Mouse (Mus musculus): Measurements from ENCODE around the gene Cda.

The Cda gene

DNA sequence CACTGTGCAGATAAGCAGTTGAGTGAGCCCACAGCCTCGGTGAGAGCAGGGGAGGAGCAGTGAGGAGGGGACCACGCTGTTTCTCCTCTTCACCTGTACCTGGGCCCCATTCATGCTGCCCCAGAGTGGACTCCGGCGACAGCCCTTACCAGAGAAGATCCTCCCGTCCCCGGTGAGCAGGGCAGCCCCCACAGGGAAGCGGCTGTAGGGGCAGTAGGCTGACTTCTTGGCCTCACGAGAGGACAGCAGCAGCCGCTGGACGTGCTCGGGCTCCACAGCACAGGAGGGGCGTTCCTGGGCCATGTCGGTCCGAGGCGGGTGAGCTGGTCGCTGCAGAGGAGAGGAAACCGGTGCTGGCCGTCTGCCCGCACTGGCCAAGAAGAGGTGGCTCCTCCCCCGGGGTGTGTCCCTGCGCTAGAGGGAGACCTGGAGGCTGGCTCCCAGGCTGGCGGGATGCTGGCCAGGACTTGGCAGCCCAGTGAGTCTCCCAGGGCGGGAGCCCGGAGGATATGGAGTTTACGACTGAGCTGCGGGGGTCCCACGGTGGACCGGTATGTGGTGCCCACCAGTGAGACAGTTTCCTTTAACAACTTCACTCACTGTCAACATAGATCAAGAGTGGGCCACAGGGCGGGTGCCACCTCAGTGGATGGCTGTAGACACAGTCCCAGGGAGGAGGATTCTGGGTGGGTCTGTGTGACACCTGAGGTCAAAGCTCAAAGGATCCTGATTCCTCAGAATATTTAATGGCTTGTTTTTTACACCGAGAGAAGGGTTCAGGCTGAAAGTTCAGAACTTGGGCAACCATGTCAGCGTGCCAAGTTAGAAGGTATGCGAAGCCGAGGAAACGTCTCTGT is at the start of gene Cda:
Gene Cda (minus strand): TSS at position 352 of the 857 bp plus-strand sequence.
- TF ChIP-seq GATA4 (IDR thresholded peaks at IDR 0.05; ENCODE audit: insufficient replicate concordance, low read length): no peak; the same call in 1 of the 2 replicates

DNA sequence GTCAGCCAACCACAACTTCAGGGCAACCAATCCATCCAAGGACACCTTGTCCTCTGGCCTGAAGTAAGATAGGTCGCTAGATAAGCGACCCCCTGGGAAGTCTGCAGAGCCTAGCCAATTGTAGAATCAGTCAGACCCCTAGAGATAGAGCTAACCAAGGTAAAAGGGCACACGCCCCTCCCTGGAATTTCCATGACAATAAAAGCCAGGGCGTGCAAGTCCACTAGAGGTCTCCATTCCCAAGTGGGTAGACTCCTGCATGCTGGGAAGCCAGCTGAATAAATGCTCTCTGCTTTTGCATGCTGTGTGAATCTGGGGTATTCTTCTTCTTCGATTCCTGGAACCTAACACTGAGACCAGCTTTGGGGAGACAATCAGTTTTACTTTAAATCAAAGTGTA is 48.6 kb upstream of the Cda start:
- no peak for TF ChIP-seq GATA4 (IDR thresholded peaks at IDR 0.05; ENCODE audit: insufficient replicate concordance, low read length)

DNA sequence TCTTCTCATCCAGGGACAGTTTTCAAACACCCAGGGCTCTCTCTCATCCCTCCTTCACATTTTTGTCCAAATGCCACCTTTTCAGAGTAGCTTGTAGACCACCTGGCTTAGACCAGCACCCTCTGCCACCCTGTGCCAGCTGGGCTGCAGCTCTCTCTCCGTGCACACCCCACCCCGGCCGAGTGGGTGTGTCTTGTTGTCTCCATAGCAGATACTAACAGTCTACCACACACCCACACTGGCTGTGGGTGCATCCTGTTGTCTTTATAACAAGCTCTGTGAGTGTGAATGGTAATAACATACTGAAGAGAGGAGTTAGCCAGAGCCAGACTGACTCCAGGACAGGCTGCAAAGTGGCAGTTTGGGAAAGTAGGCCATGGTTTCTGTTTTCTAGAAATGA is 48.2 kb upstream of the Cda start:
- TF ChIP-seq GATA4 (IDR thresholded peaks at IDR 0.05; ENCODE audit: insufficient replicate concordance, low read length): no peak

DNA sequence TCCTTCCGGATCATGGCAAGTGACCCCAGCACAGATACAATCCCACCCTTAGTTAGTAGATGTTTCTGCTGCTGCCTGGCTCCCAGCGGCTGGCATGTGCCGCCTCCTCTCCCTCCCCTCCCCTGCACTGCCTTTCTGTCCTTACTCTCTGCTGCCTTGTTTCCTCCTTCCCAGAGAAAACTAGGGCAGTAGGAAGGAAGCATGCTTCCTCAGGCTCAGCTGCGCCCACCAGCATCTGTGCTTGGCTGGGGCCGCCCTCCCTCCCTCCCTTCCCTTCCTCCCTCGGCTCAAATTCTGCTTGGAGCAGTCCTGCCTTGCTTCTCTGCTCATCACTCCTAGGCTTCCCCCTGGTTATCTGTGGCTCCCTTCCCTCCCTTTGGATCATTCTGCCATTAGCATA is 46.9 kb upstream of the Cda start:
- no peak for TF ChIP-seq GATA4 (IDR thresholded peaks at IDR 0.05; ENCODE audit: insufficient replicate concordance, low read length)

DNA sequence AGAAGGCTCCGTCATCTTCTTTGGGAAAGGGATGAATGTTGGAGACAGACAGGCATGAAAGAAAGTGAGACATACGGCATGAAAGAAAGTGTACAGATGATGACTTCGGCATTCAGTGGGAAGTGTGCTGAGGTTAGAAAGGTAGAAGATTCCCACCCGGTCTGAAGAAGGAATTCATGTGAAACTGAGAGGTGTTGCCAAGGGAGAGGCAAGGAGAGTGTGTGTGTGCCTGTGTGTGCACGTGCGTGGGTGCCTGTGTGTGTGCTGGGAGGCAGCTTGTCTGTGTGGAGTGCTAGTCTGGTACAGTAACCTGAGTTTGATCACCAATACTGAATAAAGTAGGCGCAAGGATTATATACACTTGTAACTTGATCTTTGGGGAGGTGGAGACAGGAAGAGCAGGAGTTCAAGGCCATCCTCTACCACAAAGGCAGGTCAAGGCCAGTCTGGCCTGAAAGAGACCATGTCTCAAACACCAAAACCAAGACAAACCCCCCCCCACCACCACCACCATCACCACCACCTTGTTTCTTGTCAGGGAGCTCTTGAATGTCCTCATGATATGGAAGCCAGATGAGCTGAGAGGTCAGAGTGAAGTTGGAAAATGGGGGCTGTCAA is 43.8 kb upstream of the Cda start:
- no peak for TF ChIP-seq GATA4 (IDR thresholded peaks at IDR 0.05; ENCODE audit: insufficient replicate concordance, low read length)

DNA sequence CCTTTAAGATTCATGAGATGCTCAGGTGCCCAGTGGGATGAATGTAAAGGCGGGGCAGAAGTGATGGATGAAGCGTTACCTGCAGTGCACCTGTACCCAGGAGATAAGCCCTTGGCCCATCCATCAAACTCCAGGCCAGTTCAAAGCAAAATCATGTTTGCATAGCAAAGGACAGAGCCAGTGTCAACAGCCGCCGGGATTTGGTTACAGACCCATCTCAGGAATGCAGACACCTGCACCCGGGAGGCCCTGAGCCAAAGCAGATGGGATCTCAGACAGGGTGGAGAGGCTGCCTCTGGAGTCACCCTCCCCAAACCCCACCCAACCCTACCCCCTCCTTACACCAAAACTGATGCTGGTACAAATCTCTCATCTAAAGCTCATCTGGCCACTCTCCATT is 43.2 kb upstream of the Cda start:
- TF ChIP-seq GATA4 (IDR thresholded peaks at IDR 0.05; ENCODE audit: insufficient replicate concordance, low read length): no peak

DNA sequence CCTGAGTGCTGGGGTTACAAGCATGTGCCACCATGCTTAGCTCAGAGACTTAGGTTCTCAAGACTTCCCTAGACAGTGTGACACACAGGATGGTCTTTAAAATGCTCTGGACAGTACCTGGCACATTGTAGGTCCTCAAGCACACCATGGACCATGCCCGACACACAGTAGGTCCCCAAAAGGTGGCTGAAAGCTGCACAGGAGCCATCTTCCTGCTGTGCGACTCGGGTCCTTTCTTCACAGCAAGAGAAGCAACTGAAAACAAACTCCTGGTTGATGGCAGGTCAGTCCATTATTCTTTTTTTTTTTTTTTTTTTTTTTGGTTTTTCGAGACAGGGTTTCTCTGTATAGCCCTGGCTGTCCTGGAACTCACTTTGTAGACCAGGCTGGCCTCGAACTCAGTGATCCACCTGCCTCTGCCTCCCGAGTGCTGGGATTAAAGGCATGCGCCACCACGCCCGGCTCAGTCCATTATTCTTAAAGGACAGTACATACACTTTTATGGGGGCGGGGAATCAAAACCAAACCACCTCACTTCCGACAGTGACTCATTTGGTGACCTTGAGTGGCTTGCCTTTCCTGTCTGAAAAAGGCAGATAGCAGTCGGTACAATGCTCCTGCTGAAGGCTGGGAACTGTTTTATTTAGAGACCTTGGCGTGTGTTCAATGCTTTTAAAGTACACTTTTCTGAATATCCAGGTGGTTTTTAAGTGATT is 39.8 kb upstream of the Cda start:
- peak; percentile 33; the same call in 1 of the 2 replicates for TF ChIP-seq GATA4 (IDR thresholded peaks at IDR 0.05; ENCODE audit: insufficient replicate concordance, low read length)

DNA sequence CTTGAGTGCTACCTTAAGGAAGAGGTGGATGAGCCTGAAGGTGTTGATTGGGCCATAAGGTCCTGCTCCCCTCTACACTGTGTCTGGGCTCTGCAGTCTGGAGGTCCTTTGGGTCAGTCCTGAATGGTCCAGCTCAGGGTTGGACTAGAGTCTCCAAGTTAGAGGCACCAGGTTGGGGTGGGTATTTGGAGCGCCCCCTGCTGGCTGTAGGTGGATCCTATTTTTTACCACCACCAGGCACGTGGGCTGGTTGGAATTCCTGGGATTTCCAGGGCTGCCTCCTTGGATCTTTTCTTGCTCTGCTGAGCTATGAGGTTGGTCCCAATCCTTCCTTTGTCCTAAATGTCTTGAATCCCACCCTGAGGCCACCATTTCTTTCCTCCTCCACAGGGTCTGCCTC is 37.0 kb upstream of the Cda start:
- TF ChIP-seq GATA4 (IDR thresholded peaks at IDR 0.05; ENCODE audit: insufficient replicate concordance, low read length): no peak

DNA sequence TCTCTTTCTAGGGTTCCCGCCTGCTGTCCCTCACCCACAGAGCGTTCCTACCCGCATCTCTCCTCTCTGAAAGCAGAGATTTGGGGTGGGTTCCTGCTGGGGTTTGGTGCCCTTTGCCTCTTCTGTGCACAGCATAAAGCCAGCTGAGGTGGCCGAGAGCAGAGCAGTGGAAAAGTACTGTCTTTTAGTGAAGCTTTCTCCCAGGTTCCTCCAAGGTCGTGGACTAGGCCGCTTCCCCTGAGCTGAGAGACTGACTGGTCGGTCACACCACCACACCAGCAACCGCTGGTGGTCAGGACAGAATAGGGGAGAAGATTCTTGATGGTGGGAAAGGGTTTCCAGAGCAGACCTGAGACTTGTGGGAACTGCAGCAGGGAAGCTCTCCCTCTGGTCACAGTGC is 28.9 kb upstream of the Cda start:
- no peak for TF ChIP-seq GATA4 (IDR thresholded peaks at IDR 0.05; ENCODE audit: insufficient replicate concordance, low read length)

DNA sequence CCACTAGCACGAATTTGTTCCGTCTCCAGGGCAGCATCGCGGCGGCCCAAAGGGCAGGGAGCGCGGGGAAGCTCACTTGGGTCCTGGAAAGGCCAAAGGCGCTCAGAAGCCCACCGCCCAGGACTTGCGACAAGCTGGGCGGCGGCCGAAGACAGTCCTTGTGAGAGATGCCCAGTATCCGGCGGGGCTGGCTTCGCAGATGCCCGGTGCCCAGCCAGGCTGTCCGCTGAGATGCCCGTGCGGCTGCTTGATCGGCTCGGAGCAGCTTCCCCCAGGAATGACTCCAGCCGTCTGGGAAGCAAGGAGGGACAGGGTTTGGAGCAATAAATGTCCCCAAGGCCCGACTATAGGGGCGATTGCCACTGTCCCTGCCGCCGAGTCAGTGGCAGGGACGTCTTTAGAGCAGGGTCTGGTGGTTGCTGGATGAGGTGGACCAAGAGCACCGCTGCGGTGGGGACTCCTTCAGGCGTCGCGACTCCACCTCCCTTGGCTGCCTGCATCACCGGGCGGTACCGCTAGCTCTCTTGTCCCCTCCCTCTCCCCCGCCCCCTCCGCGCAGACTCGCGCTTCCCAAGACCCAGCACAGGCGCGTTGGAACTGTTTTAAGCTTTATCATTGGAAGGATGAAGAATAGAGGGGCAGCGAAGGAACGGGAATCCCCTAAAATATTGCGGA is 28.3 kb upstream of the Cda start, which contains the start of gene Fam43b:
Gene Fam43b (minus strand): TSS at position 558 of the 675 bp plus-strand sequence.
- TF ChIP-seq GATA4 (IDR thresholded peaks at IDR 0.05; ENCODE audit: insufficient replicate concordance, low read length): no peak

DNA sequence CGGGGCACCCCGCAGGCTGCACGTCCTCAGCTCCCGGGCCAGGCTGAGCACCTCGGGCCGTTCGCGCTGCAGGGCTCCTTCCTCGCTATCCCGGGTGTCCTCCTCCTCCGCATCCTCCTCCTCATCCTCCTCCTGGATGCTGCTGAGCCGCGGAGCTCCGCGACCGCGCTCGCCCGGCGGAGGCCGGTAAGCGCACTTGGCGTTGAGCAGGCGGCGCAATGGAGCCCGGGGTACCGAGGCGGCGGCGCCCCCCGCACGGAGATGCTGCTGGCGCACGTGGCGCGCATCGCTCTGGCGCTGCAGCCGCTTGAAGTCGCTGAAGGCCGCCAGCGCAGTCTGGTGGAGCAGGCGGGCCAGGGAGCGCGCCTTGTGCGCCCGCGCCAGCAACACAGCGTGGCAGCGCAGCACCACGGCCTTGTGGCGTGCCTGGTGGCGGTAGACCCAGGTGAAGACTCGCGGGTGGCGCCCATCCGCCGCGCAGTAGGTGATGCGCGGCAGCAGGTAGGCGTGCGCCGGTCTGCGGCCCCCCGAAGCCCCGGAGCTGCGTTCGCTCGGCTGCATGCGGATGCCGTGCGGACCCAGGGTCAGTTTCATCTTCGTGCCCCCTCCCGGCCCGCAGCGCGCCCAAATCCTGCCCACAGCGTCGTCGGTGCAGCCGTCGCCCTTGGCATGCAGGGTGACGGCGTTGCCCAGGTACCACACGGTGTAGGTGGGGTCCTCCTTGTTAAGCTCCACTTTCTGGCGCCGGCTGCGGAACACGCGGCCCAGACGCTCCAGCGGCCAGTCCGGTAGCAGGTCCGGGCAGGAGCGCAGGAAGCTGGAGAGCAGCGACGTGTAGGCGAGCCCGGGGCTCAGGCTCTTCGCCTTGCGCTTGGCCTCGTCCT is 27.5 kb upstream of the Cda start:
- no peak for TF ChIP-seq GATA4 (IDR thresholded peaks at IDR 0.05; ENCODE audit: insufficient replicate concordance, low read length)

DNA sequence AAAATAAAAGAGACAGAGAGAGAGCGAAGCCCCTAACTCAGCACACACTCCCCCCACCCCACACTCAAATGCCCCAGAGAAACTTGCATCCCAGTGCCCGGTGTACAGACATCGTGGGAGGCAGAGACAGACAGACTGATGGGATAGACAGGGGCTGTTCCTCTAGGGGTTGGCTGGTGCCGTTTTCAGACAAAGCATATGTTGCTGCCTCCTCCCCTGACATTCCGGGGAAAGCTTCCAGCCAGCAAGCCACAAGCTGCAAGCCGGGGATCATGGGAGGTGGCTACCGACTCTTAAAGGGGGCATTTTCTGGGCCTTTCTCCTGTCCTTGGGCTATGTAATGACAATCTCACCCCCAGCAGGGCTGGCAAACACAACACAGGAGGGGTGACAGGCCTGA is 25.9 kb upstream of the Cda start:
- TF ChIP-seq GATA4 (IDR thresholded peaks at IDR 0.05; ENCODE audit: insufficient replicate concordance, low read length): no peak

DNA sequence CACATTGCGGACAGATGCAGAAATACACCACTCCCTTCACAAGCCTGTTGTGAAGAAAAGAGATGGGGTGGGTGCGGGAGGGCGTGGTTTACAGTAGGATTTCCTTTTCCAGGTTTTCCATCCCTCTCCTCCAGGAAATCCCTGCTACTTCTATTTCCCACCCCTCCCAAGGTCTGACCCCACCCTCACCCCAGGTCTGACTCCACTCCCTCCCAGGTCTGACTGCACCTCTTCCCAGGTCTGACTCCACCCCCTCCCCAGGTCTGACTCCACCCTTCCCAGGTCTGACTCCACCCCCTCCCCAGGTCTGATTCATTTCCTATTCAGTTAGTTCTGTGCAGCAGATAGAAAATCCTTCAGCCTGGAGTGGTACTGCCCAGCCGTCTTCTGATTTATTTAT is 16.0 kb upstream of the Cda start:
- TF ChIP-seq GATA4 (IDR thresholded peaks at IDR 0.05; ENCODE audit: insufficient replicate concordance, low read length): no peak

DNA sequence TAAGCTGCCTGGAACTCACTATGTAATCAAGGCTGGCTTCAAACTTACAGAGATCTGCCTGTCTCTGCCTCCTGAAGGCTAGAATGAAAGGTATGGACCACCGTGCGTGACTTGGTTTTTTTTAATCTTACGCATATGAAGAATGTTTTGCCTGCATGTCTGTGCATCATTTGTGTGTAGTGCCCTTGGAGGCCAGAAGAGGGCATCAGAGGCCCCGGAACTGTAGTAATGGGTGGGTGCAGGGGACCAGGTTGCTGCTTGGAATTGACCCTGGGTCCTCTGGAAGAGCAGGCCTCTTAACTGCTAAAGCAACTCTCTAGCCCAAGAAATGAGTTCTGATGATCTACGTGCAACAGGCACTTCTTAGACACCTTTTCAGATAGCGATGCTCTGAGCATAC is 14.7 kb upstream of the Cda start:
- TF ChIP-seq GATA4 (IDR thresholded peaks at IDR 0.05; ENCODE audit: insufficient replicate concordance, low read length): no peak
